Mouse (Mus musculus) G1E (cell line): ENCODE measurements at regions not wholly inside any gene's neighbourhood (a gene's known extent, or its start where the extent isn't known, plus 50 kb on each side); places are given as distances from the start of the nearest gene placed in this dataset.

ENCODE experiments used
- CTCF ChIP-seq: IDR thresholded peaks from 2 replicates; pipeline ENCODE4 v1.5.1; 2012; ENCODE audit warnings: low read depth, low read length, inconsistent platforms, mixed read lengths
- GATA1 ChIP-seq: IDR thresholded peaks from 2 replicates; pipeline ENCODE4 v1.6.1; 2012; ENCODE audit warnings: borderline replicate concordance, low read length, inconsistent platforms, mixed read lengths
- GATA2 ChIP-seq: IDR thresholded peaks from 2 replicates; pipeline ENCODE4 v1.6.1; 2012; ENCODE audit warnings: low read depth, low read length, inconsistent platforms, borderline replicate concordance
- POLR2AphosphoS5 ChIP-seq: IDR thresholded peaks from 2 replicates; pipeline ENCODE4 v1.6.1; 2012; ENCODE audit warnings: low read depth, low read length, inconsistent platforms; ENCODE audit not compliant: insufficient replicate concordance
- TAL1 ChIP-seq: conservative IDR thresholded peaks from 2 replicates; pipeline ENCODE4 v1.6.1; 2012; ENCODE audit warnings: low read depth, low read length, inconsistent platforms, mixed read lengths

DNA sequence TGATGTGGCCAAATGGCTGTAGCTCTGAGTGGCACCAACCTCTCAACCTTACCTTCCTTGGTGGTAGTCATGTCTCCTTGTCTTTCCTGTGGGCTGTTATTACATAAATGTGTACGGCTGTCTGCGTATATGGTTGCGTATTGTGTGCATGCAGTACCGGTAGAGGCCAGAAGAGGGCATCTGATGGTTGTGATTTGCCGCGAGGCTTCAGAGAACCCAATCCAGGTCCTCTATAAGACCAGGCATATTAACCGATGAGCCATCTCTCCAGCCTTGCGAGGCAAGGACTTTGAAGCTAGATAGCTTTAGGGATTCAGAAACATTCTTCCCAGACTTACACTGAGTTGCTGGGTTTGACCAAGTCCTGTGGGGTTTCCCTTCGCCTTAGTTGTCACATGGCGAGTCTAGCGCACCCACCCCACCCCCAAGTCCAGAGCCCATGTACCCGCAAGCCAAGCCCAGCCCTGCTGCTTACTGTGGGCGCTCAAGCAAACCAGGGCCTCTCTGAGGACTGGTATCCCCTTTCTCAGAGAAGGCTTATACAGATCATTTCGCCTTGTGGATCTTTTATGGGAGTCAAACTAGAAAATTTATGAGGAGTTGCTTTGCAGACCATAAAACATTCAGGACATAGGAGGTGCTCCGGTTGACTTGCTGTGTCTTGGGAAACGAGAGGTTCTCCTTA is 172.7 kb downstream of the Katnal1 start:
- no peak for TF ChIP-seq CTCF
- TF ChIP-seq TAL1 = no peak
- no peak for TF ChIP-seq GATA1
- TF ChIP-seq POLR2AphosphoS5 = no peak
- TF ChIP-seq GATA2 = no peak
